9 mouse cellular contexts compared by ENCODE assay signal in the genomic region with DNA sequence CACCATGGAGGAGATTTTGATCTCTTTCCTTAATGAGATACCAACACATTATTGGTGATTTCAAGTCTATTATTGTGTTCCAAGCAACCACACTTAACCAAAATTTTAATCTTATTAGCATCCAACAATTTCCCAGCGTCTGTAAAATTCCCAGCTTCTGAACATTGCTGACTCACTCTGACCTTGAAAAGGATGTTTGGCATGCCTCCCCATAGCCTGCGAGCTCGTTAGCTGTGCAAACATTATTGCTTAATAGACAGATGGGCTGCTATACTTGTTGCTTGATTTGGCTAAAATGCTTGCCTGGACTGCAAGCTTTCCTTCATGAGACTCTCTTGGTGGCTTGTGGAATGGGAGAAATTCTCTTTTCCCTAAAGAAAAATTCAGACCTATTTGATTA. TPM values are rescaled to one million over a fixed set of nuclear protein-coding genes. Genes with fewer than 3 reads are reported as not detected.
DNase-seq lines count a peak whose midpoint lies in the region; ATAC-seq lines count a peak whose summit lies in the region.
"Had no signal": no experiment of that assay in that cellular context is flagged by ENCODE, and none has a peak within 500 bp of the region (broad histone marks: within the 10 kb centered on the region; RNA-seq: fewer than 3 reads in every experiment).

No protein-coding gene starts in this region.

- no peaks in the 10 kb centered on the region for H3K36me3 ChIP-seq in heart, embryonic 11.5 days (ENCODE audit: control insufficient read depth, insufficient read depth, low read length)
- no peaks in the 10 kb centered on the region for H3K36me3 ChIP-seq in forebrain, embryonic 12.5 days (replicated peaks)
- H3K36me3 ChIP-seq in intestine, embryonic 16.5 days (ENCODE audit: control insufficient read depth, insufficient read depth, low read length), result no peaks in the 10 kb centered on the region

- no peak overlapping the region for H3K9ac ChIP-seq in heart, embryonic 11.5 days (ENCODE audit: low read depth, low read length)
- H3K9ac ChIP-seq in forebrain, embryonic 12.5 days, result no peak overlapping the region
- no peak overlapping the region for H3K9ac ChIP-seq in intestine, embryonic 16.5 days (ENCODE audit: low read depth, low read length)

- H3K27ac ChIP-seq in heart, embryonic 11.5 days (ENCODE audit: low read depth, low read length), result no peak overlapping the region
- H3K27ac ChIP-seq in forebrain, embryonic 12.5 days, result no peak overlapping the region
- no peak overlapping the region for H3K27ac ChIP-seq in intestine, embryonic 16.5 days (ENCODE audit: low read length)

- DNase-seq in heart, adult 11 months, result peak; percentile 93
- peak; percentile 2 to 14 for DNase-seq in urinary bladder, postnatal 36 days (ENCODE audit: low spot score in 2 of 2)
- no peak for DNase-seq in urinary bladder, postnatal 10 days (ENCODE audit: low spot score)
- peak; percentile 12 for DNase-seq in layer of hippocampus, adult 9-10 months (ENCODE audit: low spot score)
- DNase-seq in right cerebral cortex, postnatal 10 days (ENCODE audit: low spot score in 2 of 2), result no peak

- no peak for ATAC-seq in heart, embryonic 11.5 days (replicated peaks; ENCODE audit: insufficient number of reproducible peaks, low FRiP score, low TSS enrichment)
- ATAC-seq in forebrain, embryonic 12.5 days (ENCODE audit: low FRiP score), result no peak
- ATAC-seq in intestine, embryonic 16.5 days, result no peak

- H3K9me3 ChIP-seq in heart, embryonic 11.5 days (replicated peaks; ENCODE audit: control insufficient read depth, low read length), result no peaks in the 10 kb centered on the region
- no peaks in the 10 kb centered on the region for H3K9me3 ChIP-seq in forebrain, embryonic 12.5 days
- no peaks in the 10 kb centered on the region for H3K9me3 ChIP-seq in intestine, embryonic 16.5 days (ENCODE audit: control insufficient read depth, low read length)
- H3K9me3 ChIP-seq: megakaryocyte, embryonic 14.5 days had no signal

- WGBS in heart, embryonic 11.5 days (ENCODE audit: insufficient replicate concordance), result 70% methylated on average over 3 of the region's 3 CpGs
- 52% methylated on average over 3 of the region's 3 CpGs for WGBS in forebrain, embryonic 12.5 days
- WGBS in intestine, embryonic 16.5 days, result 49% methylated on average over 3 of the region's 3 CpGs

- H3K4me3 ChIP-seq in heart, embryonic 11.5 days (ENCODE audit: low read depth, low read length), result no peak overlapping the region
- no peak overlapping the region for H3K4me3 ChIP-seq in forebrain, embryonic 12.5 days (replicated peaks)
- no peak overlapping the region for H3K4me3 ChIP-seq in intestine, embryonic 16.5 days (ENCODE audit: low read length)
- H3K4me3 ChIP-seq: megakaryocyte, embryonic 14.5 days had no signal

- H3K4me1 ChIP-seq in heart, embryonic 11.5 days (ENCODE audit: control insufficient read depth, insufficient read depth, low read length), result no peaks in the 10 kb centered on the region
- H3K4me1 ChIP-seq in forebrain, embryonic 12.5 days, result no peaks in the 10 kb centered on the region
- H3K4me1 ChIP-seq in intestine, embryonic 16.5 days (ENCODE audit: control insufficient read depth, insufficient read depth, low read length), result no peaks in the 10 kb centered on the region
- H3K4me1 ChIP-seq: megakaryocyte, embryonic 14.5 days had no signal

- no peak overlapping the region for H3K4me2 ChIP-seq in heart, embryonic 11.5 days
- no peak overlapping the region for H3K4me2 ChIP-seq in forebrain, embryonic 12.5 days
- no peak overlapping the region for H3K4me2 ChIP-seq in intestine, embryonic 16.5 days (ENCODE audit: low read depth, low read length)

- H3K27me3 ChIP-seq in heart, embryonic 11.5 days (ENCODE audit: control insufficient read depth, insufficient read depth, low read length), result no peaks in the 10 kb centered on the region
- H3K27me3 ChIP-seq in forebrain, embryonic 12.5 days, result no peaks in the 10 kb centered on the region
- no peaks in the 10 kb centered on the region for H3K27me3 ChIP-seq in intestine, embryonic 16.5 days (replicated peaks; ENCODE audit: control insufficient read depth, insufficient read depth, low read length)
- H3K27me3 ChIP-seq: megakaryocyte, embryonic 14.5 days had no signal

RNA-seq across cellular contexts. Expression of gene Akr1c14, which starts 16.3 kb away (rescaled TPM):
- 1.9 and 2.3 TPM in 2 replicates for polyA plus RNA-seq in heart, embryonic 11.5 days (2014; fragmentation: Nextera tagmentation; extraction: Ambion mirVana)
- polyA plus RNA-seq in forebrain, embryonic 12.5 days (2016; fragmentation: Nextera tagmentation; extraction: Ambion mirVana), result 0.29 and 0.32 TPM in 2 replicates
- 6.4 and 9.3 TPM in 2 replicates for polyA plus RNA-seq in intestine, embryonic 16.5 days (2015; fragmentation: Nextera tagmentation; extraction: Ambion mirVana)

Comparison
In these comparisons a context has a peak if more than half of its experiments do, and no peak if none do; other contexts are left out.
1. DNase-seq: peak in heart, adult 11 months (single experiment), urinary bladder, postnatal 36 days (2 of 2) and layer of hippocampus, adult 9-10 months (single experiment); none in urinary bladder, postnatal 10 days (single experiment) and right cerebral cortex, postnatal 10 days (0 of 2).